Mouse (Mus musculus): ENCODE data around the gene Mettl7a1. TPM values are rescaled to one million over a fixed set of nuclear protein-coding genes. Genes with fewer than 3 reads are reported as not detected.
"Not testable (repeated sequence)": the region's sequence is repeated elsewhere in the genome, so short reads cannot be mapped to it uniquely, and the experiment has no call there.

Gene Mettl7a1
- 10 to 100 TPM; 20.1 to 22.2 TPM for total RNA-seq (2021)
- long read RNA-seq, experiment 1, partial matches to known transcripts: 0 of 3 reads
- long read RNA-seq, experiment 1, other reads (novel, unspliced or antisense): 1 of 3 reads
- long read RNA-seq, experiment 2, partial matches to known transcripts: 0 of 1 reads
- long read RNA-seq, experiment 2, other reads (novel, unspliced or antisense): 0 of 1 reads

DNA sequence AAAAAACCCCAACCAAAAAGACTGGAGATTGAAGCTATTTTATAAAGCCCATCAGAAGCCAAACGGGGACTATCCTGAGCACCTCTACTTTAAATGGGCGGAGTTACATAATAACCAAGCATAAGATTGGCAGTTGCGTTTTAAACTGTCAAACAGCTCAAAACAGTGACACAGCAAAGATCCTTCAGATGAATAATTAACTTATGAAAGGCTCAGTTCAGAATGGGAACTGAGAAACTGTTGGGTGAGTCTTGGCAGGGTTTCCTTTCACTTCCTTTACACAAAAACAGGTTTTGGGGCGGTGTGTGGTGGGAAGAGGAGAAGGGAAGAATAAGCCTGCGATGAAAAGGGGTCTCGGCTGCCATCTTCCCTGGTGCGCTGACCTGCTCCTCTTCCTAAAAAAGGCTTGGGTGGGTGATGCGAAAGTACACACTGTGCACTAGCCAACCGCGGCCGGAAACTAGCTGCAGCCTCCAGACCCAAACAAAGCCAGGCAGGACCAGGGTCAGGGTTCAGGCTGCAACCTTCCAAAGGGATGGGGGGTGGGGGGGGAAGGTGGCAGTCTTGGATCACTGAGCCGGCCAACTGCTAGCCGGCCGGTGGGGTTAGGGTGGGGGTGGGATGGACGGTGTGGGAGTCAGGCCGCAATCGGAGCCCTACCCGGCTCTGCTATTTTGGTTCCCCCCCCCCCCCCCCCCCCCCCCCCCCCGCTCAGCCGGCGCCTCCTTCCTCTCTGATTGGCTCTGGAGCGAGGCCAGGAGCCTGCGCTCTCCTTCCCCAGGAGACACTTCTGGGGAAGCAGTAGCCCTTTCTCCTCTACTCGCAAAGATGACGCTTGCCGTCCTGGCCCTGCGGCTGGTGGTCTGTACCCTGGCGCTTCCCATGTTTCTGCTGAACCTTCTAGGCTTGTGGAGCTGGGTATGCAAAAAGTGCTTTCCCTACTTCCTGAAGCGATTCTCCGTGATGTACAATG is at the start of gene Mettl7a1:
Gene Mettl7a1 (plus strand): TSS at position 122 of the 973 bp plus-strand sequence.
- DNase-seq (ENCODE audit: low spot score in 2 of 2): peak; percentile 68 to 84

- DNase-seq (ENCODE audit: low spot score in 2 of 2): no peak
Measured at GRCm38 (mm10) chr15:100256386-100256785, 47.6 kb upstream of the Mettl7a1 start.

DNA sequence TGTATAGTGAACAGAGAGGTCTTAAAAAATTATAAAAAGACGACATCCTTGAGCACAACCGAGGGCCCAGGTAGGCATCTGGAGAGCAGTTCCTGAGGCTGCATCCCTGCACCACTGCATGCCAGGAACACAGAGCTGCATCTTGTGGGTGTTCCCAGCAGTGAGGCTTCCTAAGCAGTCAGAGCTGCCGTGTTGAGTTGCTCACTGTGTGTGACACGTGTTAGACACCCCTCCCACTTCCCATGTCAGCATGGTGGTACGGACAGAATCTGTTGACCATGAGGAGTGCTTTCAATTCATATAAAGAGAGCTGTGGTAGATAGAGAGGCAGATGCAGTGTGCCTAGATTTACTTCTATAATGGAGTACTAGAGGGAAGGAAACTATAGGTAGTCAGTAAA is 46.6 kb upstream of the Mettl7a1 start:
- DNase-seq (ENCODE audit: low spot score in 2 of 2): no peak

DNA sequence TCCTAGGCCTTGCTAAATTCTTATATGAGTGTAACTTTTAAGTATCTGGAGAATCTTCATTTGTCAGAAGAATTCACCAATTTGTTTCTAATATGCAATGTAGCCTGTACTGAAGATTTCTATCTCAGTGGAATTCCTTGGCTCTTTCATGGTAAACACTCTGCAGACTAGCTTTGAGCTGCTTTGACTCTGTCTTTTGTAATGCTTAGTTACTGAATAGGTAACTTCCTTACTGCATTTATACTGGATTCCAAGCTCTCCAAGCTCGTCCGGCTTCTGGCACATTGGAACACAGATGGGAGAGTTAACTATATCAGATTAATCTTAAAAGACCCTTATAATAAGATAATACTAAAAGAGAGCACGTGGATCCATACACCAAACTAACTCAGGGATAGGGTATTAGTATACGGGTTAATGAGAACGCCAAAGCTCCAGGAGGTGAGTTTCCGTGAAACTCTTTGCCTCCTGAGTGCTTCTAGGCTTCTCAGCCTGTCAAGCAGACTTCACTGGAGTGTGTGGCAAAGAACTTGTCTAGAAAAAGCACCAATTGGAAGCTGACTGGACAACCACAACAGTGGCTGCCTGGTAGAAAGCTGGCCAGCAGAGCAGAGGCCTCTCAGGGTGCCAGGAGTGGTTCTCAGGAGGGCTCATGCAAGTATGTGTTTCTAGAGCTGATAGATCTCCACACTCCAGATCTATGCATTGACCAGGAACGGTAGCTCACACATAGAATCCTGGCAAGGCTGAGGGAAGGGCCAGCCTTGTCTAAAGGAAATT is 45.1 kb upstream of the Mettl7a1 start:
- no peak for DNase-seq (ENCODE audit: low spot score in 2 of 2)

DNA sequence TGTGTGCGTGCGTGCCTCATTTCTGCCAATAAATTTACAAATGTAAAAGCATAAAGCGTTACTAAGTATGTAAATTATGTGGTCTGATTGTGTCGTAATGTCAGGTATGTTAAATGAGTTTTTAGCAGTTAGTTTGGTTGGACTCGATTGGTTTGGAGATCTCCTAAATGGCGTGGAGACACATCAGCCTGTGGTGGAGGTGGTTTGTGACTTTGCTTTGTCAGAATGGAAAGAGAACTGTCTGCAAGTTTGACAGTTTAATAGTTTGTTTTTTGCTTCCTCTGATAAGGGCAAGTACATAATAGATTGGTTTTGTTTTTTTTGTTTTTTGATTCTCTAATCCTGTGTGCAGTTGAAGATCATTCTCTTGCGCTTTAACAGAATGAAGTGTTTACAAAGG is 43.6 kb upstream of the Mettl7a1 start:
- not testable (repeated sequence) for DNase-seq (ENCODE audit: low spot score in 2 of 2)

- DNase-seq (ENCODE audit: low spot score in 2 of 2): no peak
Measured at GRCm38 (mm10) chr15:100263246-100263905, 40.6 kb upstream of the Mettl7a1 start.

DNA sequence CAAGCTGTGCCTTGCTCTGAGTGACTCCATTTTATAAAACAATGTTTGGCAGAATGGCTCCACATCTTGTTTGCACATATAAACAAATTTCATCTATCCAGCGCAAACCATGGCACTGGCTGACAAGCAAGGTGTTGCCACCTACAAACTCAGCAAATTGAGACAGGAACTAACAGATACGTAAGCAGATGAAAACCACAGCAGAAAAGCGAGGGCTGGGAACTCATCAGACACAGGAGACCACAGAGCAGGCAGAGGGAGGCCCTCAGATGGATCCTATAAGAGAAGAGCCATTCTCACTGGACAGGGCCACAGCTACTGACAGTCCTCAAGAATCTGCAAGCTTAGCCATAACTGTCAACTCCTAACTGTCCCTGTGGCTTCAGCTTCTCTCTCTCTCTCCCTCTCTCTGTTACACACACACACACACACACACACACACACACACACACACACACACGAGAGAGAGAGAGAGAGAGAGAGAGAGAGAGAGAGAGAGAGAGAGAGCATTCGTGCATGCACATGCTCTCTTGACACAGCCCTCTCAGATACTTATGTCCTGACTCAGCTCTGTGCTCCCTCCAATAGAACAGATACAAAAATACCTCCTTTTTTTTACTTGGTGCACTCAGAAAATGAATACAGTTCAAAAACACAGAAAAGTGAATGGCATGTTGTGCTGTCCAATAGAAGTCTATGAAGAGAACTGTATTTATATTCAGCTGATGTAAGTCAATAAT is 38.2 kb upstream of the Mettl7a1 start:
- no peak for DNase-seq (ENCODE audit: low spot score in 2 of 2)

DNA sequence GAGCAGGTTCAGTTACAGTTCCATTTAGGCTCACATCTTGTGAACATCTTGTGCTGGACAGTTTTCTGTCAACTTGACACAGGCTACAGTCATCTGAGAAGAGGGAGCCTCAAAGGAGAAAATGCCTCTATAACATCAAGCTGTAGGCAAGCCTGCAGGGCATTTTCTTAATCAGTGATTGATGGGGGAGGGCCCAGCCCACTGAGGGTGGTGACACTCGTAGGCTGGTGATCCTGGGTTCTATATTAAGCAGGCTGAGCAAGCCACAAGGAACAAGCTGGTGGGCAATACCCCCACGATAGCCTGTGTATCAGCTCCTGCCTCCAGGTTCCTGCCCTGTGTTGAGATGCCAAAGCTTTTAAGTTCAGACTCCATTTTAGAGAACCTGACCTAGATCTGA is 35.0 kb upstream of the Mettl7a1 start:
- DNase-seq (ENCODE audit: low spot score in 2 of 2): no peak

DNA sequence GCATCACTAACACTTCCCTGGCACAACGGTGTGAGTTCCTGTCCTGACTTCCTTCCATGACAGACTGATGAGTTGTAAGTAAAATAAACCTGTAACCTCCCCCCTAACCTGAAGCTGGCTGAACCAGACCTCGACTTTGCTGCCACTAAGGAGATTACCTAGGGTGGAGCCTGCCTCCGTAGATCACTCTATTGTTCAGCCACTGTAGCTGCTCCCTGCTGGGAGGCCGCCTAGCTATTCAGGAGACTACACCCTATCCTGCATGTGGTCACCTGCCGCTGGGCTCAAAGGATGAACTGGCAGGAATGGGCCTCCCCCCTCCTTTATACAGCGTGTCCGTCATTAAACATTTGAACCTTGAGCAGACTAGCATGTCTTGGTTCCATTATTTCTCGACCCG is 34.2 kb upstream of the Mettl7a1 start:
- DNase-seq (ENCODE audit: low spot score in 2 of 2): no peak

GRCm38 (mm10) chr15:100270609-100271008 is 33.3 kb upstream of the Mettl7a1 start:
- DNase-seq (ENCODE audit: low spot score in 2 of 2): not testable (repeated sequence)

GRCm38 (mm10) chr15:100271411-100271810 is 32.5 kb upstream of the Mettl7a1 start:
- DNase-seq (ENCODE audit: low spot score in 2 of 2): no peak

- not testable (repeated sequence) for DNase-seq (ENCODE audit: low spot score in 2 of 2)
Measured at GRCm38 (mm10) chr15:100273791-100274308, 30.1 kb upstream of the Mettl7a1 start.

GRCm38 (mm10) chr15:100274790-100275559 is 29.0 kb upstream of the Mettl7a1 start:
- DNase-seq (ENCODE audit: low spot score in 2 of 2): no peak

DNA sequence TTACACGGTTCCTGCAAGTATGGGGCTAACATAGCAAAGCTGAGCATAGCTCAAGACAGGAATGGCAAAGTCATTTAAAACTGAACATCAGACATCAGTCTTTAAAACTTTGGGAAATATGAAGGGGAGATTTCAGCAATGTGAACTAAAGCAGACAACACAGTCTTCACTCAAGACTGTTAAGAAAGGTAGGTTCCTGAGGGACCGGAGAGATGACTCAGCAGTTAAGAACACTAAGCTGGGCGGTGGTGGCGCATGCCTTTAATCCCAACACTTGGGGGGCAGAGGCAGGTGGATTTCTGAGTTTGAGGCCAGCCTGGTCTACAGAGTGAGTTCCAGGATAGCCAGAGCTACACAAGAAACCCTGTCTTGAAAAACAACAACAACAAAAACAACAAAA is 27.5 kb upstream of the Mettl7a1 start:
- DNase-seq (ENCODE audit: low spot score in 2 of 2): no peak

GRCm38 (mm10) chr15:100277586-100277985 is 26.4 kb upstream of the Mettl7a1 start:
- DNase-seq (ENCODE audit: low spot score in 2 of 2): no peak

- no peak for DNase-seq (ENCODE audit: low spot score in 2 of 2)
Measured at GRCm38 (mm10) chr15:100280626-100281025, 23.3 kb upstream of the Mettl7a1 start, which contains the start of gene Tmprss12. Tmprss12 (plus strand) TSS chr15:100280837.

DNA sequence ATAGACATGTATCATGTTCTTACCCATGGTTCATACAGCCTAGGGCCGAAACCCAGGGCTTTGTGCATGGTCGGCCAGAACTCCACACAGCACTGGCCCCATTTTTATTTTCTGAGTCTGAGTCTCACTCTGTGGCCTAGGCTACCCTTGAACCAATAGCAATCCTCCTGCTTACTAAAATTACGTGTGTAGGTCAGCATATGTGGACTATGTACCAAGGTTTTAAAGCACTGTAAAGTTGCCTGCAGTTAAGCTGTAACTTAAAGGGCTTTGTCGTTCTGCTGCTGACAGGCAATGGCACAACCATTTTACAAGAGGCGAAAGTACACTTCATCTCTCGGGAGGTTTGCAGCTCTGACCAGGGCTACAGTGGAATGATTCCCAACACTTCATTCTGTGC is 15.0 kb upstream of the Mettl7a1 start:
- no peak for DNase-seq (ENCODE audit: low spot score in 2 of 2)

DNA sequence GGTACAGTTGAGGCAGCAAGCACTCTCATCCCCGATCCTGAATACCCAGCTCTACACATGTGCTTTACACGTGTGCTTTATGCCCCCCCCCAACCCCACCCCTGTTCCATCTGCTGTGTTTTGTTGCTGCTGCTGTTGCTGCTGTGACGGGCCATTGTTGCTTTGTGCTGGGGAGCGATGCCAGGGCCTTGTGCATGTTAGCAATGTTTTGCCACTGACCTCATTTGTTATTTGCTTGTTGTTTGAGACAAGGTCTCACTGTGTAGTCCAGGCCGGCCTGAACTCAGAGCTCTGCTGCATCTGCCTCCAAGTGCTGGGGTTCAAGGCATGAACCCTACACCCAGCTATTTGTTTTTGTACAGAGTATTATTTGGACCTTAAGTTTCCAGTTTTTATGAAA is 13.1 kb upstream of the Mettl7a1 start:
- DNase-seq (ENCODE audit: low spot score in 2 of 2): no peak

DNA sequence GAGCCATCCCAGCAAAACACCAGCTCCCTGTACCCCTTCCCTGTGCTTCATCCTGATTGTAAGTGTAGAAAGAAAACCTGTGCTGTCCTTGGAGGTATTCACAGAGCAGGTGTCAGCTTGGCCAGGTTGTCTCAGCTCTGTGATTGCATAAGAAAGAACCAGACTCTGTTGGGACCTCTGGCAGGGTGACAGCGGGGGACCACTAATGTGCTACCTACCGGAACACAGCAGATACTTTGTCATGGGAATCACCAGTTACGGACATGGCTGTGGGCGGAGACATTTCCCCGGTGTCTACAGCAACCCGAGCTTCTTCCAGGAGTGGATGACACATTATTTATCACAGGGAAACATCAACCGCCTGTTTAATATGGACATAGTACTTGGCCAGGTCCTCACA is 11.6 kb upstream of the Mettl7a1 start:
- no peak for DNase-seq (ENCODE audit: low spot score in 2 of 2)

All from gastrocnemius, postnatal 4 days (tissue).